Mouse (Mus musculus): ENCODE results near the gene Timm8a1. TPM values are rescaled to one million over a fixed set of nuclear protein-coding genes. Genes with fewer than 3 reads are reported as not detected.
"Not testable (repeated sequence)": the region's sequence is repeated elsewhere in the genome, so short reads cannot be mapped to it uniquely, and the experiment has no call there.

Gene Timm8a1
- polyA plus RNA-seq, 1 experiment from 2014 or later: 46.2 TPM

DNA sequence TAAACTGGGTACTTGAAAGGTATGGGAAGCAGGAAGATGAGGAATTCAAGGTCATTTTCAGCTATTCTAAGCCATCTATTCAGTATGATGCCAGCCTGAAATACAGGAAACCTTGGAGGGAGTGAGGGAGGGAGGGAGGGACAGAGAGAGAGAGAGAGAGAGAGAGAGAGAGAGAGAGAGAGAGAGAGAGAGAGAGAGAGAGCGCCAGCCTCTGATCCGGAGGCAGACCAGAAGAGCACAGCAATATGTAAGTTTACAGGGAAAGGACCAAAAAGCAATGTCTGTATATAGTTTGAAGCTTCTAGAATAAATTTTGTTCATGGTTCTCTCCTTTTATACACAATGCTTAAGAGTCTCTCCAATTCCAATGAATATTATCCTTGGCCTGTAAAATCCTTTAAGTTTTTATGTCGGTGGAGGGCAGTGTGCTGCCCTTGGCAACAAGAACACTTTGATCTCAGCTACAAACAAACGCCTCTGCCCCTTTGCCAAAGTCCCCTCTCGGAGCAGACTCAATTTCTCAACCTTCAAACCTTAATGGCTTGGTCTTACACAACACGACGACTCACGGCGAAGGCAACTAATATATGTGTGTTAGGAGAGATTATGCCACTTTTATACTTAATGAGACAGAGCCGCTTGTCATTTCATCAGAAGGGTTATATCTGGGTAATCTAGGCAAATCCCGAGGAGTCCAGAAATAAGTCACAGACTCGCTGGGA lies 1.1 kb downstream of the Timm8a1 start:
- Histone ChIP-seq H3K4me2 (ENCODE audit: low read length) (peak overlapping the region; percentile 61), H3K27me3 (replicated peaks; ENCODE audit: control insufficient read depth, insufficient read depth, low read length) (no peaks in the 10 kb centered on the region), H3K4me1 (replicated peaks; ENCODE audit: control insufficient read depth, insufficient read depth, low read length) (no peaks in the 10 kb centered on the region), H3K9me3 (ENCODE audit: control insufficient read depth, low read length) (no peaks in the 10 kb centered on the region), H3K4me3 (replicated peaks; ENCODE audit: low read length) (peak overlapping the region; percentile 56), H3K36me3 (ENCODE audit: control insufficient read depth, insufficient read depth) (no peaks in the 10 kb centered on the region), H3K27ac (ENCODE audit: low read length) (no peak overlapping the region), H3K9ac (replicated peaks; ENCODE audit: low read depth, low read length) (peak overlapping the region; percentile 58)
- peak; percentile 15 for ATAC-seq
- WGBS: 22% methylated on average over 12 of the region's 12 CpGs

GRCm38 (mm10) chrX:134539795-134540194 lies 1.9 kb downstream of the Timm8a1 start:
- not testable (repeated sequence) for H3K4me2 ChIP-seq (ENCODE audit: low read length); H3K4me3 ChIP-seq (replicated peaks; ENCODE audit: low read length); H3K9ac ChIP-seq (replicated peaks; ENCODE audit: low read depth, low read length); H3K4me1 ChIP-seq (replicated peaks; ENCODE audit: control insufficient read depth, insufficient read depth, low read length); H3K27me3 ChIP-seq (replicated peaks; ENCODE audit: control insufficient read depth, insufficient read depth, low read length); H3K27ac ChIP-seq (ENCODE audit: low read length); H3K36me3 ChIP-seq (ENCODE audit: control insufficient read depth, insufficient read depth); H3K9me3 ChIP-seq (ENCODE audit: control insufficient read depth, low read length); ATAC-seq
- WGBS: 91% methylated on average over 10 of the region's 10 CpGs

GRCm38 (mm10) chrX:134533346-134533745 lies 8.3 kb downstream of the Timm8a1 start:
- Histone ChIP-seq H3K4me2 (ENCODE audit: low read length) (no peak overlapping the region), H3K4me3 (replicated peaks; ENCODE audit: low read length) (no peak overlapping the region), H3K27ac (ENCODE audit: low read length) (no peak overlapping the region), H3K9me3 (ENCODE audit: control insufficient read depth, low read length) (no peaks in the 10 kb centered on the region), H3K27me3 (replicated peaks; ENCODE audit: control insufficient read depth, insufficient read depth, low read length) (no peaks in the 10 kb centered on the region), H3K9ac (replicated peaks; ENCODE audit: low read depth, low read length) (no peak overlapping the region), H3K36me3 (ENCODE audit: control insufficient read depth, insufficient read depth) (no peaks in the 10 kb centered on the region), H3K4me1 (replicated peaks; ENCODE audit: control insufficient read depth, insufficient read depth, low read length) (no peaks in the 10 kb centered on the region)
- 79% methylated on average over 2 of the region's 2 CpGs for WGBS
- ATAC-seq: no peak

GRCm38 (mm10) chrX:134525260-134525659 lies 16.4 kb downstream of the Timm8a1 start:
- no peaks in the 10 kb centered on the region for H3K27me3 ChIP-seq (replicated peaks; ENCODE audit: control insufficient read depth, insufficient read depth, low read length)
- 86% methylated on average over 4 of the region's 4 CpGs for WGBS

DNA sequence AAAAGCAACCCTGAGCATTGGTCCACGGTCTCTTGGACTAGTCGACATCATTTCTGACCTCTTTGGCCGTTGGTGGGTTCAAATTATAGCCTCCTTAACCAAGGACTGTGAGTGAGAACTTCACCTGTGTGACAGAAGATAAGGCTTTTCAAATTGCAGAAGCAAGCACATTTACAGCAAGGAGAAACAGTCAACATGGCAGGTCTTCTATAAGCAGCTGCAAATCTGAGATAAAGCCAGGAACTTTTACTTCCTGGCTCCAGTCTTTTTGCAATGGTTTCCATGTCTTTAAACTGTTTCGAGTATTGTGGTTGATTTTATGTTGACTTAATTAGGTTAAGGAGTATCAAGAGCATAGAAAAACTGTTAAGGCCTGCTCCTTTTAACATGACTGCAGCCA lies 17.9 kb downstream of the Timm8a1 start:
- Histone ChIP-seq H3K27ac (ENCODE audit: low read length) (no peak overlapping the region), H3K9me3 (ENCODE audit: control insufficient read depth, low read length) (no peaks in the 10 kb centered on the region), H3K9ac (replicated peaks; ENCODE audit: low read depth, low read length) (no peak overlapping the region), H3K4me3 (replicated peaks; ENCODE audit: low read length) (no peak overlapping the region), H3K27me3 (replicated peaks; ENCODE audit: control insufficient read depth, insufficient read depth, low read length) (no peaks in the 10 kb centered on the region), H3K4me1 (replicated peaks; ENCODE audit: control insufficient read depth, insufficient read depth, low read length) (no peaks in the 10 kb centered on the region), H3K36me3 (ENCODE audit: control insufficient read depth, insufficient read depth) (no peaks in the 10 kb centered on the region), H3K4me2 (ENCODE audit: low read length) (no peak overlapping the region)
- ATAC-seq: no peak
- 77% methylated on average over 4 of the region's 4 CpGs for WGBS

More at GRCm38 (mm10) chrX:134525260-134525659, 16.4 kb downstream of the Timm8a1 start:
- Histone ChIP-seq H3K27ac (ENCODE audit: low read length) (no peak overlapping the region), H3K4me3 (replicated peaks; ENCODE audit: low read length) (no peak overlapping the region), H3K4me2 (ENCODE audit: low read length) (no peak overlapping the region), H3K9me3 (ENCODE audit: control insufficient read depth, low read length) (no peaks in the 10 kb centered on the region), H3K36me3 (ENCODE audit: control insufficient read depth, insufficient read depth) (no peaks in the 10 kb centered on the region), H3K9ac (replicated peaks; ENCODE audit: low read depth, low read length) (no peak overlapping the region), H3K4me1 (replicated peaks; ENCODE audit: control insufficient read depth, insufficient read depth, low read length) (no peaks in the 10 kb centered on the region)
- ATAC-seq: no peak

GRCm38 (mm10) chrX:134509473-134509872 lies 32.2 kb downstream of the Timm8a1 start:
- Histone ChIP-seq H3K27ac (ENCODE audit: low read length) (no peak overlapping the region), H3K4me2 (ENCODE audit: low read length) (no peak overlapping the region), H3K9me3 (ENCODE audit: control insufficient read depth, low read length) (no peaks in the 10 kb centered on the region), H3K9ac (replicated peaks; ENCODE audit: low read depth, low read length) (no peak overlapping the region), H3K4me1 (replicated peaks; ENCODE audit: control insufficient read depth, insufficient read depth, low read length) (no peaks in the 10 kb centered on the region), H3K36me3 (ENCODE audit: control insufficient read depth, insufficient read depth) (no peaks in the 10 kb centered on the region), H3K4me3 (replicated peaks; ENCODE audit: low read length) (no peak overlapping the region), H3K27me3 (replicated peaks; ENCODE audit: control insufficient read depth, insufficient read depth, low read length) (no peaks in the 10 kb centered on the region)
- no peak for ATAC-seq
- 50% methylated on average over 1 of the region's 2 CpGs for WGBS

DNA sequence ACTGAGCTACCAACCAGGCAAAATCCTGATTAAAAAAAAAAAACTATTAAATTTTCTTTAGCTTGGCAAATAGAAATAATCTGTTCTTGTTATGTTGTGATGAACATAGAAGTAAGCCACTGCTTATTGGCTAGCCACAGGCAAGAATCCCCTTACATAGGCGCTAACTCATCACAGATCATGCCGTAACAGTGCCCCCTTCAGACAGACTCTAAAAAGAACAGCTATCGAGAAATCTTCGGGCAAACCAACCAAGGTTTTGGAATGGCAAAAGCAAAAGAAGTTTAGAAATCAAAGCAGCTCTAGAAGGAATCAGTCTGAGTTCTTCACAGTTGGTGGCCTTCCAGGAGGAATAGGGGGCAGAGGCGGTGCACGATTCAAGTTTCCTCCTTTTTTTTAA lies 33.7 kb downstream of the Timm8a1 start:
- no peaks in the 10 kb centered on the region for H3K9me3 ChIP-seq (ENCODE audit: control insufficient read depth, low read length)
- no peak overlapping the region for H3K27ac ChIP-seq (ENCODE audit: low read length)
- H3K4me2 ChIP-seq (ENCODE audit: low read length): no peak overlapping the region
- H3K9ac ChIP-seq (replicated peaks; ENCODE audit: low read depth, low read length): no peak overlapping the region
- H3K4me3 ChIP-seq (replicated peaks; ENCODE audit: low read length): no peak overlapping the region
- H3K4me1 ChIP-seq (replicated peaks; ENCODE audit: control insufficient read depth, insufficient read depth, low read length): no peaks in the 10 kb centered on the region
- no peaks in the 10 kb centered on the region for H3K27me3 ChIP-seq (replicated peaks; ENCODE audit: control insufficient read depth, insufficient read depth, low read length)
- 75% methylated on average over 6 of the region's 6 CpGs for WGBS
- no peak for ATAC-seq
- H3K36me3 ChIP-seq (ENCODE audit: control insufficient read depth, insufficient read depth): no peaks in the 10 kb centered on the region

- no peak overlapping the region for H3K4me3 ChIP-seq (replicated peaks; ENCODE audit: low read length)
- WGBS: 90% methylated on average over 8 of the region's 8 CpGs
- H3K4me2 ChIP-seq (ENCODE audit: low read length): no peak overlapping the region
- no peaks in the 10 kb centered on the region for H3K4me1 ChIP-seq (replicated peaks; ENCODE audit: control insufficient read depth, insufficient read depth, low read length)
- no peaks in the 10 kb centered on the region for H3K36me3 ChIP-seq (ENCODE audit: control insufficient read depth, insufficient read depth)
- H3K27ac ChIP-seq (ENCODE audit: low read length): no peak overlapping the region
- ATAC-seq: no peak
- no peaks in the 10 kb centered on the region for H3K27me3 ChIP-seq (replicated peaks; ENCODE audit: control insufficient read depth, insufficient read depth, low read length)
- H3K9me3 ChIP-seq (ENCODE audit: control insufficient read depth, low read length): no peaks in the 10 kb centered on the region
- no peak overlapping the region for H3K9ac ChIP-seq (replicated peaks; ENCODE audit: low read depth, low read length)
Measured at GRCm38 (mm10) chrX:134500651-134501050, 41.0 kb downstream of the Timm8a1 start.
